Mouse (Mus musculus): ENCODE data around the gene Setd2. TPM values are rescaled to one million over a fixed set of nuclear protein-coding genes. Genes with fewer than 3 reads are reported as not detected.

Setd2 gene
- polyA plus RNA-seq, 1 experiment from 2014 or later = 24.7 TPM

DNA sequence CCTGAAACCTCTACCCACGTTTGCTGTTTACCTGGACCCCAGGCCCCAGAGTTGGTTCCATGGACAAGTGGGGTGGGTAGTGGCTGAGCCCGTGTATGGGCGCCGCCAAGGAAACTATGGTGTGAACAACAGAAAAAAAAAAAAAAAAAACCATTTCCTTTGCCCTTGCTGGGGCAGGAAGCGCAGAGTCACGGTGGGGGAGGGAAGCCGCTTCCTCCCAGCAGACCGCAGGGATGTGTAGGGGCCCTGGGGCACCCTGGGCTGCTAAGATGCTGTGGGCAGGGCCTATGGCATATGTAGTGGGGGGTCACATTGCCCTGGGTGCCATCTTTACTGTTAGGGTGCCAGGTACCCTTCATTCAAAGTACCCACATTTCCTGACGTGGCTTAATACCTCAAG, 112.8 kb downstream of the Setd2 start:
- Histone ChIP-seq H3K4me1 (replicated peaks) (no peaks in the 10 kb centered on the region), H3K27me3 (replicated peaks) (no peaks in the 10 kb centered on the region), H3K36me3 (no peaks in the 10 kb centered on the region), H3K9ac (no peak overlapping the region), H3K27ac (no peak overlapping the region), H3K4me3 (replicated peaks) (no peak overlapping the region), H3K9me3 (no peaks in the 10 kb centered on the region), H3K4me2 (replicated peaks) (no peak overlapping the region)
- 75% methylated on average over 9 of the region's 9 CpGs for WGBS
- no peak for ATAC-seq

- H3K27me3 ChIP-seq (replicated peaks) = peaks cover 20% of the 10 kb centered on the region
- peaks cover 11% of the 10 kb centered on the region for H3K4me1 ChIP-seq (replicated peaks)
- no peak overlapping the region for H3K27ac ChIP-seq
- H3K9me3 ChIP-seq = no peaks in the 10 kb centered on the region
- no peak overlapping the region for H3K4me3 ChIP-seq (replicated peaks)
- H3K9ac ChIP-seq = no peak overlapping the region
- no peaks in the 10 kb centered on the region for H3K36me3 ChIP-seq
- no peak overlapping the region for H3K4me2 ChIP-seq (replicated peaks)
- ATAC-seq = no peak
Measured at GRCm38 (mm10) chr9:110649775-110650174, 117.4 kb downstream of the Setd2 start.

DNA sequence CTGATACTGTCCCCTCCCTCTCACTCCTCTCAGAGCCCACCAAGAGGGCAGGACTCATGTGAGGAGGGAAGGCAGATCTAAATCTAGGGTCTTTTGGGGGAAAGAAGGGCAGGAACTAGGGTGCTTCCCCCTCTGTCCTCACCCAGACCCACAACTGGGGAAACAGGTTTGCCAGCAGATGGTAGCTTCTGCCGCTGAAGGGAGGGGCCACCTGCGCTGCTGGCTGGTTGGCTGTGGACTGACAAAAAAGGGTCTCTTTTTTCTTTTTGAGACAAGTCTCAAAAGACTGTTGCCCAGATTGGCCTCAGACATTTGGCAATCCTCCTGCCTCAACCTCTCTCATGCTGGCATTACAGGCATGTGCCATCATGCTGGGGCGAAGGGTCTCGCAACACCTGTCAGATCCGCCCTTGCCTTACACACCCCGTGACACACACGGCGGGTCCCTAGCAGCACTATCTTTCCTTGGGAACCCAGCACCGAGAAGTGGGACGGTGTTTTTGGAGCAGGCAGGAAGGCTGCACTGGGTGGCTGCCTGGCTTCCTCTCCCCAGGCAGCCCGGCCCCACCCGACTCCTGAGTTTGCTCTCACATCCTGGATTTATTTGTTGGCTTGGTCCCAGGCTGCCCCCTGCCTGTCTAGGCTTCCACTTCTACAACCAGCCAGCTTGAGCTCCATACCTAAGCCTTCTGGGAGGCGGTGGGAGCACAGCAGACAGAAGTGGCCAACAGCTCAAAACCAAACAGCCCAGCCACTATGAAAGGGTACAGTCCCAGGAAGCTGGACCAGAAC, 119.7 kb downstream of the Setd2 start:
- no peaks in the 10 kb centered on the region for H3K9me3 ChIP-seq
- peaks cover 20% of the 10 kb centered on the region for H3K27me3 ChIP-seq (replicated peaks)
- peaks cover 21% of the 10 kb centered on the region for H3K4me1 ChIP-seq (replicated peaks)
- ATAC-seq = peak; percentile 13; the same call in 1 of the 2 replicates
- peak overlapping the region; percentile 39; the same call in 1 of the 2 replicates for H3K9ac ChIP-seq
- 14% methylated on average over 13 of the region's 13 CpGs for WGBS
- H3K4me3 ChIP-seq (replicated peaks) = peak overlapping the region; percentile 66
- H3K4me2 ChIP-seq (replicated peaks) = peak overlapping the region; percentile 94
- H3K36me3 ChIP-seq = no peaks in the 10 kb centered on the region
- H3K27ac ChIP-seq = peak overlapping the region; percentile 32; the same call in 1 of the 2 replicates

DNA sequence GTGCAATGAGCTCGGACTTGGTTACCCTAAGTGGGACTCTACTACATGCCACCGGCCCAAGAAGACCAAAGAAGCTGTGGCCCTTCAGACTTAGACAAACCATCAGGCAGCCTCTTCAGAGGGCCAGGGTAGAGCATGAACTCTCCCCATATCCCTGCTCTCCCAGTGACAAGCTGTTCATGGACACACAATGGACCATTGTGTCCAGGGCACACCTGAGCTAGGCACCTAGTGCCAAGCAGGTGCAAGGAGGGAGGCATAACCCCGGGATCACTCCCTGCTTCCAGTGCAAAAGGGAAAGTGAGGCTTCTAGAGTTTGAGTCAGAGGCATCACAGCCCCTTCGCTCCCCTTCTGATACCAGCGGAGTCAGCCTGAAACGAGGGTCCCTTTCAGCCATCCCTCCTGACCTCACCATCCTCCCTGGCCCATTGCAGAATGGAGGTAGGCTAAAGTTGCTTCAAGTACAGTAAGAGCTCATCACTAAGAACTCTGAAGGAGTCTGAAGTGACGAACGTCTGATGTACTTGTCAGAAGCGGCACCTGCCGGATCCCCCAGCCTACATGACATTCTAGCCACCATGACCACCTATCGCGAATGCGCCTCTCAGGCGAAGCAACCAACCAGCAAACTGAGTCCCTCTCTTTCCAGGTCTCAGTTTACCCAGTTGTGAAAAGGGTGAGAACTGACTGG, 120.7 kb downstream of the Setd2 start:
- no peak for ATAC-seq
- Histone ChIP-seq H3K27me3 (replicated peaks) (peaks cover 20% of the 10 kb centered on the region), H3K4me2 (replicated peaks) (peak overlapping the region; percentile 94), H3K4me3 (replicated peaks) (peak overlapping the region; percentile 66), H3K4me1 (replicated peaks) (peaks cover 21% of the 10 kb centered on the region), H3K9me3 (no peaks in the 10 kb centered on the region), H3K9ac (peak overlapping the region; percentile 63), H3K36me3 (no peaks in the 10 kb centered on the region), H3K27ac (peak overlapping the region; percentile 7)
- WGBS = 18% methylated on average over 14 of the region's 14 CpGs

DNA sequence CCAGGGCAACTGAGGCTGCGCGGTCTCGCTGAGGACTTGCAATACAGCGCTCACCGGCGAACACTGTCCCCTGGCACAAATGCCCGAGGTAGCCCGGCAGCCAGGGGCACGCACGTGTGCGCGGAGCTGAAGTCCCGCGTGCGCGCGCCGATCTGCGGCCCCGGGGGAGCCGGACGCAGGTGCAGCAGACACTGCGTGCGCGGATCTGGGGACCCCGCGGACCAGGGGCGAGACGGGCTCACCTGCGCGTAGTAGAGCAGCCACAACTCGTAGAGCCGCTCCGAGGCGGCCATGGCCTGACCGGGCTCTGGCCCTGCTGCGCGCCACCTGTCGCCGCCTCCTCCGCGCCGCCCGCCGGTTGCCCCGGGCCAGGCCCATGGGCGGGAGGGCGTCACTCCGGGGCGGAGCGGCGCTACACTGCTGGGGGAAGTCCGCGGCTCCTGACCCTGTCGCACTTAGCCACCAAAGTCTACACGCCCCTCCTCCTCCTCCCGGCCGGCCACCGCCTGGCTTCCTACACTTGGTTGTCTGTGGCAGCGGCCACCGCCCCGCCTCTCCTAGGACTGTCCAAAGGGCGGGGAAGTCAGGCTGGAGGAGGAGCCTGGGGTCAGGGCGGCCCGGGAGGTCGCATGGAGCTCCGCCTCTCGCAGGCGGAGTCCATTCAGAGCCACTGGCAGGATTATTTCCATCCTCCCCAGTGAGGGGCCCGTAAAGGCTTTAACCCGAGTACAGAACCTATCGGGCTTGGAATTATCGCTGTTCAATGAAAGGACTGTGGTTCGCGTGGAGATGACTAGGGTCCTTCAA, 121.5 kb downstream of the Setd2 start, which contains the start of gene Nbeal2:
Gene Nbeal2 (minus strand): TSS at position 507 of the 807 bp plus-strand sequence.
- WGBS = under 1% methylated on average over 75 of the region's 75 CpGs
- H3K27me3 ChIP-seq (replicated peaks) = peaks cover 20% of the 10 kb centered on the region
- peak within 1 kb of the TSS; percentile 94 for H3K4me2 ChIP-seq (replicated peaks)
- peak within 1 kb of the TSS; percentile 74 for H3K27ac ChIP-seq
- peak within 1 kb of the TSS; percentile 66 for H3K4me3 ChIP-seq (replicated peaks)
- no peaks in the 10 kb centered on the region for H3K36me3 ChIP-seq
- H3K4me1 ChIP-seq (replicated peaks) = peaks cover 21% of the 10 kb centered on the region
- peak within 1 kb of the TSS; percentile 63 for H3K9ac ChIP-seq
- H3K9me3 ChIP-seq = no peaks in the 10 kb centered on the region
- ATAC-seq = peak; percentile 89

DNA sequence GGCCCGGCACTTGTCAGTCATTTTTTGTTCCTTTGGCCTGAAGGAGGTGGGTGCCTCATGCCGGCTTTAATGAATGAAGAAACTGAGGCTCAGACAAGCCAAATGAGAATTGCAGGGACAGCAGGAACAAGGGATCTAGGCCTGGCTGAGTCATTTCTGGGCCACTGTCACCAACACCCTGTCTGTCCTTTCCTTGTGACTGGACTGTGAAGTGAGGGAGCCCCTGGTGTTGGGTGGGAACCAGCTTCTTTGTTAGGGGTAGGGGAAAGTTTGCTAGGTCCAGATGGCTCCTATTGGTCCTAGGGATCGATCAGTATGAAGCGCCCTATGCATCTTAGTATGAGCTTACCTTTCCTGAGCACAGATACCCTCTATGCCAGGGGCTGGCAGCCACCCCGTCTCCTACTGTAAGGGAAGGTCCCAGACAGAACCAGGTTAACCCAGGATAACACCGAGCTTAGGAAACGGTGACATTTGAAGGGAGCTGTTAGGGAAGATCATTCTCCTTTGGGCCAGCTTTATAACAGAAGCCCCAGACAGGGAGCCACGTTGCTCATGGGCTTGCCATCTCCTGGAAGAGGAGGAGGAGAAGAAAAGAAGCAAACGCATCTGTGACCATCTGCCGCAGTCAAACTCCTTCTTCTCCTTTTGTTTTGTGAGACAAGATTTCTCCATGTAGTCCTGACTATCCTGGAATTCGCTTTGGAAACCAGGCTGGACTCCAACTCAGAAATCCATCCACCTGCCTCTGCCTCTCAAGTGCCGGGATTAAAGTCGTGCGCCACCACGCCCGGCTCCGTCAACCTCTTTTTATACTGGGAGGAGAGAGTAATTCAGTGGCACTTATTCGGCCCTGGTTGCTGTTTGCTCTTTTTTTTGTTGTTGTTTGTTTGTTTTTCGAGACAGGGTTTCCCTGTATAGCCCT, 122.6 kb downstream of the Setd2 start:
- H3K9ac ChIP-seq = no peak overlapping the region
- peaks cover 20% of the 10 kb centered on the region for H3K27me3 ChIP-seq (replicated peaks)
- peak overlapping the region; percentile 74; the same call in 1 of the 2 replicates for H3K27ac ChIP-seq
- 0 out of 2 replicates have a peak overlapping the region, but pooled peaks have one; percentile 66 for H3K4me3 ChIP-seq (replicated peaks)
- peaks cover 21% of the 10 kb centered on the region for H3K4me1 ChIP-seq (replicated peaks)
- no peaks in the 10 kb centered on the region for H3K9me3 ChIP-seq
- H3K36me3 ChIP-seq = no peaks in the 10 kb centered on the region
- WGBS = 76% methylated on average over 19 of the region's 19 CpGs
- ATAC-seq = no peak
- H3K4me2 ChIP-seq (replicated peaks) = peak overlapping the region; percentile 94

GRCm38 (mm10) chr9:110655651-110656007, 123.2 kb downstream of the Setd2 start:
- Histone ChIP-seq H3K4me2 (replicated peaks) (peak overlapping the region; percentile 73), H3K27me3 (replicated peaks) (peaks cover 20% of the 10 kb centered on the region), H3K9me3 (no peaks in the 10 kb centered on the region), H3K36me3 (no peaks in the 10 kb centered on the region), H3K4me1 (replicated peaks) (peaks cover 21% of the 10 kb centered on the region), H3K9ac (no peak overlapping the region; the same call in none of the 2 replicates), H3K27ac (peak overlapping the region; percentile 79), H3K4me3 (replicated peaks) (peak overlapping the region; percentile 75)
- 79% methylated on average over 10 of the region's 10 CpGs for WGBS
- ATAC-seq = no peak

DNA sequence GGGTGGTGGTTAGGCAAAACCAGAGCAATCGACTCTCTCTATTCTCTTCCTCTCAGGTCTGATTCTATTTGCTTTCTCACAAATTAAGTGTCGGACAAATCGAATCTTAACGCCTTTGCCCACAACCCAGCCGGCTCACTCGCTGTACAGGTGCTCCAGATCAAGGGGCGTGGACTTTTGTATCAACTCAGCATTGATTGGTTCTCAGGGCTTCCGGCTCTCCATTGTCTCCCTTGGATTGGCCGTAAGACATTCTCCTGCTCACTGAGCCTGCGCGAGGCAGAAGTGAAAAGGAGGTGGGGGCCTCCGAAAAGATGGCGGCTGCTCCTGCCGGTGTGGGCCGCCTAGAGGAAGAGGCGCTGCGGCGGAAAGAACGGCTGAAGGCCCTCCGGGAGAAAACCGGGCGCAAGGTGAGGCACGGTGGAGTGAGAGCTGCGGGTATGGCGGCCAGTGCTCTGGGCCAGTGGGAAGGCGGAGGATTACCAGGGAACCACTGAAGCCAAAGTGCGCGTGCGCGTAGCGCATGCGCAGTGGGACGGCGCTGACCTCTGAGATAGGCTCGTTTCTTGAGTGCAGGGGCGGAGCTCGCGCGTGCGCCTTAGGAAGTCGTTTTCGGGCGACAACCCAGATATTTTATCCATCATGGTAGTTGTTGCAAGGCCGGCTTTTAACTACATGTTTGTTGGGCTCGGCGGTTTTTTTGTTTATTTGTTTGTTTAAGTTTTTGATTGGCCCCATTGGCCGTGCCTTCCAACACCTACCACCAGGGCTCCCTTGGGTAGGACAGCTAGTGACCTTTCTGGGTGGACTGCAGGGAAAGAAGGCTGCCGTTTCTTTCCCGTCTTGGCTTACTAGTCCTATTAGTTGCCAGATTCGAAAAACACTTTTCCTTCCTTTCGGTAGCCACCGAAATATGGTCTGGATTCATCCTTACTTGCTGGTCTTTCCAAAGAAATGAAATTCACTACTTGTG, 124.1 kb downstream of the Setd2 start, which contains the start of gene Ccdc12:
Gene Ccdc12 (plus strand): TSS at position 255 of the 973 bp plus-strand sequence.
- Histone ChIP-seq H3K27ac (peak within 1 kb of the TSS; percentile 91), H3K9ac (peak within 1 kb of the TSS; percentile 74), H3K4me1 (replicated peaks) (peaks cover 21% of the 10 kb centered on the region), H3K4me3 (replicated peaks) (peak within 1 kb of the TSS; percentile 75), H3K9me3 (no peaks in the 10 kb centered on the region), H3K36me3 (no peaks in the 10 kb centered on the region), H3K4me2 (replicated peaks) (peak within 1 kb of the TSS; percentile 73), H3K27me3 (replicated peaks) (peaks cover 20% of the 10 kb centered on the region)
- under 1% methylated on average over 52 of the region's 52 CpGs for WGBS
- ATAC-seq = peak; percentile 88

GRCm38 (mm10) chr9:110657474-110658078, 125.2 kb downstream of the Setd2 start:
- H3K9ac ChIP-seq = no peak overlapping the region
- ATAC-seq = no peak
- H3K9me3 ChIP-seq = no peaks in the 10 kb centered on the region
- H3K4me3 ChIP-seq (replicated peaks) = peak overlapping the region; percentile 75
- H3K36me3 ChIP-seq = no peaks in the 10 kb centered on the region
- WGBS = 69% methylated on average over 13 of the region's 13 CpGs
- no peak overlapping the region for H3K27ac ChIP-seq
- peaks cover 10% of the 10 kb centered on the region for H3K27me3 ChIP-seq (replicated peaks)
- H3K4me2 ChIP-seq (replicated peaks) = peak overlapping the region; percentile 73
- peaks cover 25% of the 10 kb centered on the region for H3K4me1 ChIP-seq (replicated peaks)

- 87% methylated on average over 12 of the region's 12 CpGs for WGBS
- Histone ChIP-seq H3K4me2 (replicated peaks) (no peak overlapping the region), H3K9me3 (no peaks in the 10 kb centered on the region), H3K36me3 (no peaks in the 10 kb centered on the region), H3K9ac (no peak overlapping the region), H3K4me3 (replicated peaks) (no peak overlapping the region), H3K27me3 (replicated peaks) (no peaks in the 10 kb centered on the region), H3K27ac (no peak overlapping the region), H3K4me1 (replicated peaks) (peaks cover 20% of the 10 kb centered on the region)
- no peak for ATAC-seq
Measured at GRCm38 (mm10) chr9:110659521-110659920, 127.1 kb downstream of the Setd2 start.
